ENCODE assay signal across 11 mouse cellular contexts in the genomic region with DNA sequence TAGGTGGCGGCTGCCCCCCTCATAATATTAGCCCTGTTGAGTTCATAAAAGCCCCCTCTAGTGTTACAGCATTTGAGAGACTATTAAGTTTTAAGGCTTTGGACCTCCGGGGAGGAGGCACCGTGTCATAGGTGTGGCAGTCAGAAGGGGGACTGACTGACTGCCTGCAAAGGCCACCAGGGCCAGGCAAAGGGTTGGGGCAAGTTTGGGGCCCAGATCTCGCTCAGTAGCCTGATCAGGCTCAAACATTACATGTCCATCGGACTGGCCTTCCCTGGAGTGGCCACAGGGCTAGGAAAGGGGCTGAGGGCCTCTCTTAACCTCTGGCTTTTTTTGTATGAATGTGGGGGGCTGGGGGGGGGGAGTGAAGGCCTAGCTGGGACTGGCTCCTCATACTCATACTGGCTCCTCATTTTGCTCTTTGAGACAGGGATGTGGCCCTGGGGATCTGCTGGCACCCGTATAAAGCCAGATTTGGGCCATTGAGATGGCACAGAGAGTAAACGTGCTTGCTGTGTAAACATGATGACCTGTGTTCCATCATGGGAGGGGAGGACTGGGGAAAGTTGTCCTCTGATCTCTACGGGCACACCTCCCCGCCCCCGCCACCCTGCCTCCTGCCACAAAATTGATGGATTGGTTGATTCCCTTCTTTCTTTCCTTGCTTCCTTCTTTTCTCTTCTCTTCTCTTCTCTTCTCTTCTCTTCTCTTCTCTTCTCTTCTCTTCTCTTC. TPM values are rescaled to one million over a fixed set of nuclear protein-coding genes. Genes with fewer than 3 reads are reported as not detected.
DNase-seq lines count a peak whose midpoint lies in the region; ATAC-seq and TF ChIP-seq lines count a peak whose summit lies in the region.
"Had no signal": no experiment of that assay in that cellular context is flagged by ENCODE, and none has a peak within 500 bp of the region (broad histone marks: within the 10 kb centered on the region; RNA-seq: fewer than 3 reads in every experiment).

No protein-coding gene starts in this region.

- no peak overlapping the region for H3K9ac ChIP-seq in neural tube, embryonic 12.5 days
- H3K9ac ChIP-seq in neural tube, embryonic 15.5 days (replicated peaks) = no peak overlapping the region
- H3K9ac ChIP-seq in limb, embryonic 13.5 days = no peak overlapping the region
- H3K9ac ChIP-seq in stomach, postnatal 0 days (ENCODE audit: low read length) = no peak overlapping the region

- H3K36me3 ChIP-seq in heart, embryonic 10.5 days = no peaks in the 10 kb centered on the region
- H3K36me3 ChIP-seq in neural tube, embryonic 12.5 days = no peaks in the 10 kb centered on the region
- no peaks in the 10 kb centered on the region for H3K36me3 ChIP-seq in neural tube, embryonic 15.5 days
- H3K36me3 ChIP-seq in limb, embryonic 13.5 days = no peaks in the 10 kb centered on the region
- H3K36me3 ChIP-seq in stomach, postnatal 0 days (ENCODE audit: control insufficient read depth, insufficient read depth, low read length) = no peaks in the 10 kb centered on the region

- H3K4me1 ChIP-seq in heart, embryonic 10.5 days = peaks cover 38% of the 10 kb centered on the region
- H3K4me1 ChIP-seq in neural tube, embryonic 12.5 days = peaks cover 22% of the 10 kb centered on the region
- peaks cover 10% of the 10 kb centered on the region for H3K4me1 ChIP-seq in neural tube, embryonic 15.5 days
- H3K4me1 ChIP-seq in limb, embryonic 13.5 days = peaks cover 46% of the 10 kb centered on the region
- H3K4me1 ChIP-seq in stomach, postnatal 0 days (replicated peaks; ENCODE audit: control insufficient read depth, insufficient read depth) = peaks cover 4% of the 10 kb centered on the region; the same call in 1 of the 2 replicates

- WGBS in heart, embryonic 10.5 days = 41% methylated on average over 10 of the region's 10 CpGs
- 21% methylated on average over 10 of the region's 10 CpGs for WGBS in neural tube, embryonic 12.5 days
- WGBS in neural tube, embryonic 15.5 days = 36% methylated on average over 10 of the region's 10 CpGs
- 29% methylated on average over 10 of the region's 10 CpGs for WGBS in limb, embryonic 13.5 days
- WGBS in stomach, postnatal 0 days = 51% methylated on average over 10 of the region's 10 CpGs

- peak overlapping the region; percentile 86 for H3K27ac ChIP-seq in heart, embryonic 10.5 days
- peak overlapping the region; percentile 3; the same call in 1 of the 2 replicates for H3K27ac ChIP-seq in neural tube, embryonic 12.5 days
- no peak overlapping the region for H3K27ac ChIP-seq in neural tube, embryonic 15.5 days (replicated peaks)
- H3K27ac ChIP-seq in limb, embryonic 13.5 days = peak overlapping the region; percentile 90
- peak overlapping the region; percentile 35; the same call in 1 of the 2 replicates for H3K27ac ChIP-seq in stomach, postnatal 0 days (replicated peaks)

- H3K4me2 ChIP-seq in neural tube, embryonic 12.5 days (replicated peaks) = peak overlapping the region; percentile 27; the same call in 1 of the 2 replicates
- no peak overlapping the region for H3K4me2 ChIP-seq in neural tube, embryonic 15.5 days
- H3K4me2 ChIP-seq in limb, embryonic 13.5 days (replicated peaks) = peak overlapping the region; percentile 42
- no peak overlapping the region for H3K4me2 ChIP-seq in stomach, postnatal 0 days (replicated peaks; ENCODE audit: low read depth)

- DNase-seq in heart, embryonic 10.5 days (ENCODE audit: low spot score) = no peak
- no peak for DNase-seq in heart, adult 11 months
- no peak for DNase-seq in stomach, postnatal 0 days (ENCODE audit: low spot score)
- no peak for DNase-seq in MN1 (ENCODE audit: low spot score)
- DNase-seq in gastrocnemius, adult 8-10 months (ENCODE audit: low spot score in 2 of 2) = no peak
- DNase-seq: heart, postnatal 10 days; kidney, postnatal 36 days had no signal

- ATAC-seq in neural tube, embryonic 12.5 days (ENCODE audit: low FRiP score, low read depth) = 0 out of 2 replicates have a peak, but pooled peaks have one; percentile 38
- no peak for ATAC-seq in neural tube, embryonic 15.5 days (ENCODE audit: low FRiP score)
- ATAC-seq in limb, embryonic 13.5 days (ENCODE audit: low FRiP score, low read depth) = peak; percentile 5; the same call in 1 of the 2 replicates
- ATAC-seq in stomach, postnatal 0 days (ENCODE audit: low FRiP score, low TSS enrichment) = no peak
- ATAC-seq: Patski had no signal

- TF ChIP-seq EP300 in stomach, postnatal 0 days (optimal IDR thresholded peaks at IDR 0.05) = no peak

- H3K27me3 ChIP-seq in heart, embryonic 10.5 days (ENCODE audit: insufficient read depth, poor library complexity, severe bottlenecking) = no peaks in the 10 kb centered on the region
- H3K27me3 ChIP-seq in neural tube, embryonic 12.5 days (replicated peaks) = no peaks in the 10 kb centered on the region
- H3K27me3 ChIP-seq in neural tube, embryonic 15.5 days (replicated peaks) = 0 out of 2 replicates have a peak, but pooled peaks cover 8% of the 10 kb centered on the region
- H3K27me3 ChIP-seq in limb, embryonic 13.5 days = 0 out of 2 replicates have a peak, but pooled peaks cover 3% of the 10 kb centered on the region
- no peaks in the 10 kb centered on the region for H3K27me3 ChIP-seq in stomach, postnatal 0 days (ENCODE audit: control insufficient read depth, insufficient read depth, low read length)
- H3K27me3 ChIP-seq: Patski had no signal

- H3K4me3 ChIP-seq in heart, embryonic 10.5 days = 0 out of 2 replicates have a peak overlapping the region, but pooled peaks have one; percentile 13
- no peak overlapping the region for H3K4me3 ChIP-seq in neural tube, embryonic 12.5 days
- H3K4me3 ChIP-seq in neural tube, embryonic 15.5 days (replicated peaks) = no peak overlapping the region
- H3K4me3 ChIP-seq in limb, embryonic 13.5 days = no peak overlapping the region
- no peak overlapping the region for H3K4me3 ChIP-seq in stomach, postnatal 0 days (ENCODE audit: low read depth, low read length)

- TF ChIP-seq CTCF in stomach, postnatal 0 days (IDR thresholded peaks at IDR 0.05; ENCODE audit: low read depth) = no peak

- no peaks in the 10 kb centered on the region for H3K9me3 ChIP-seq in heart, embryonic 10.5 days
- H3K9me3 ChIP-seq in neural tube, embryonic 12.5 days = no peaks in the 10 kb centered on the region
- H3K9me3 ChIP-seq in neural tube, embryonic 15.5 days (replicated peaks) = no peaks in the 10 kb centered on the region
- no peaks in the 10 kb centered on the region for H3K9me3 ChIP-seq in limb, embryonic 13.5 days
- no peaks in the 10 kb centered on the region for H3K9me3 ChIP-seq in stomach, postnatal 0 days (ENCODE audit: control insufficient read depth, low read length)

RNA-seq across cellular contexts. Expression of a gene that starts 47.5 kb away (rescaled TPM):
- polyA plus RNA-seq in heart, embryonic 10.5 days (2016; fragmentation: Nextera tagmentation; extraction: Ambion mirVana) = not detected in 2 replicates
- polyA plus RNA-seq in neural tube, embryonic 12.5 days (2016; fragmentation: Nextera tagmentation; extraction: Ambion mirVana) = not detected in 2 replicates
- not detected in 2 replicates for polyA plus RNA-seq in neural tube, embryonic 15.5 days (2015; fragmentation: Nextera tagmentation; extraction: Ambion mirVana)
- not detected in 2 replicates for polyA plus RNA-seq in limb, embryonic 13.5 days (2015; fragmentation: Nextera tagmentation; extraction: Ambion mirVana)
- not detected in 2 replicates for polyA plus RNA-seq in stomach, postnatal 0 days (2015; fragmentation: Nextera tagmentation; extraction: Ambion mirVana)
- not detected for total RNA-seq in gastrocnemius, adult 8-10 months (2022)
- total RNA-seq: heart, postnatal 10 days had no signal
- polyA plus RNA-seq: Patski had no signal

Comparison
In these comparisons a context has a peak if more than half of its experiments do, and no peak if none do; other contexts are left out.
1. ATAC-seq: peak in neural tube, embryonic 12.5 days (single experiment) and limb, embryonic 13.5 days (single experiment); none in neural tube, embryonic 15.5 days (single experiment) and stomach, postnatal 0 days (single experiment).
2. H3K4me2 ChIP-seq: peak in neural tube, embryonic 12.5 days (single experiment) and limb, embryonic 13.5 days (single experiment); none in neural tube, embryonic 15.5 days (single experiment) and stomach, postnatal 0 days (single experiment).